Mouse (Mus musculus) ovary, postnatal 36 days (tissue): ENCODE measurements at regions not wholly inside any gene's neighbourhood (a gene's known extent, or its start where the extent isn't known, plus 50 kb on each side); places are given as distances from the start of the nearest gene placed in this dataset.
"Not testable (repeated sequence)": the region's sequence is repeated elsewhere in the genome, so short reads cannot be mapped to it uniquely, and the experiment has no call there.

Source experiments
- DNase-seq: peaks from one replicate; pipeline ENCODE4 v3.0.0; 2022; ENCODE audit warnings: low spot score, mixed read lengths

DNA sequence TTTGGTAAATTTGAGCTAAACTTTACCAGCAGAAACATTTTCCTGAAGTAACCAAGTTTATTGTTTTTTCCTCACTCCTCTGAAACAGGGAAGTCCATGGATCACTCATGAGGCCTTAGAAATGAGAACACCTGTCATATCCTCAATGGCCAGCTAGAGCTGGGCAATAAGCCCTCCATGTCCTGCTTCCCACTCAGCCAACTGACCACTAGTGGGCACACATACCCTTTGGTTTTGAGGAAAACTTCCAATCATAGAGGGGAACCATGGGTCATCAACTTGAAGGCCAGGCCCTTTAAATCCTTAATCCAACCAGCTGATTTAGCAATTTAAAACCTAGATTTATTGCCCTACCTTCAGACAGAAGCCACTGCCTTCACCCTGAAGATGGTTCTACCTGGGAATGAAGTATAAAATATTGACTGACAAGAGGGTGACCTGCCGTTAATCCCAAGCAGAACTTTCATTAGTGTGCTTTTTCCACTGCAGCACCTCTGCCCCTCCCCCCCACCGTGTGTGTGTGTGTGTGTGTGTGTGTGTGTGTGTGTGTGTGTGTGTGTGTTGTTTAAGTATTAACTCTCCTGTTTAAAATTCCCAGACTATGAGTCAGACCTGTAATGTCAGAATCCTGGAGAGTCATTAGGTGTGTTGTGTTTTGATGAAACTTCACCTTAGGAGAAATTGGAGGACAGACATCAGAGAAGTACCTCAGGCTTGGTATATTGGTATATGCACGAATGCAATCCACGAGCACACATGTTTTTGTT, 312.3 kb downstream of the Hdgfl1 start:
- no peak for DNase-seq

DNA sequence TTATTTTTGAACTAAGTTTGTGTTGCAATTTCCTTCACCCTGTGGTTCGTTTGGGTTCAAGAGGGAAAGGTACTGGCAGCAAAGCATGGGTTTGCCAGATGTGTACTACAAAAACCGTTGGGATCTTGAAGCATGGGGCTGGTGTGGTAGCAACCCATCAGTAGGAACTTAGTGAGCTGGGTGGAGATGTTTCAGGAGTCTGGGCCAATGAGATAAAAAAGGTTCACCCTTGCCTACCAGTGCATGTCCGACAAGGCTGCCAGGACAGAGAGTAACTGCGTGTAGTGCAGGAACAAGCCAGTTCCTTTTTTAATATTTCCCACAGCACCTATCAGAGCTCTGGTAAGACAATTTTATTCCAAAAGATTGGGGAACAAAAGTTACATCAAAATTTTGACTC, 343.3 kb downstream of the Hdgfl1 start:
- DNase-seq = no peak

DNA sequence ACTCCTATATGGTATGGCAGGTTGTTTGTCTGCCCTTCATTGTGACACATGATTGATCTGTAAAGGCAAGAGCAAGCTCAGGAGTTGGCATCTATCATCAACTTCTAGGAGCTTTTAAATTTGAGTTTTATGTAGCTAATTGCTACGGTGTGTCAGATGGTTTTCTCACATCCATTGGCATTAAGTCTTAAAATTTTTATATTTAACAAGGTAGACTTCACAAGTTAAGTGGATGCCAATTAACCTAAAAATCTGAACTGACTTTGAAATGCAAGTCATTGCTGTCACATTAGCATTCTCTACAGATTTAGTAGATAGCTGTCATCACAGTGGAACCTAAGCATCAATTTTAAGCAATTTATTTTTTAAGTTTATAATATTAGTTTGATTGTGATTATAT, 345.5 kb downstream of the Hdgfl1 start:
- no peak for DNase-seq

DNA sequence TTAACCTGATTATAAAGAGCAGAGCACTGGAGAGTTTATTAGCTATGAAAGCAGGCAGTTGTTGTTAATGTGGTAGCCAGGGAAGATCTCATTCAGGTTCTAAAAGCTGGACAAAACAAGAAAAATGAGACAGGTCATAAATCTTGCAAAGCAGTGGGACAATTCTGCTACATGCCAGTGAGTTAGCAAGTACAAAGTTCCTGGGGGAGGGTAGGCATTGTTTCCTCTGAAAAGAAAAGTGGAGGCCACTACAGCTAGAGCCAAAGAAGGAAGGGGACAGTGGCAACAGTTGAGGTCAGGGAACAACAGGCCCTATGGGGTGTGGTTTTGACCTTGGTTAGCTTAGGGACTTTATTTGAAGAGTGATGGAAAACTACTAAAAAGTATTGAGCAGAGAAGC, 364.2 kb downstream of the Hdgfl1 start:
- no peak for DNase-seq

DNA sequence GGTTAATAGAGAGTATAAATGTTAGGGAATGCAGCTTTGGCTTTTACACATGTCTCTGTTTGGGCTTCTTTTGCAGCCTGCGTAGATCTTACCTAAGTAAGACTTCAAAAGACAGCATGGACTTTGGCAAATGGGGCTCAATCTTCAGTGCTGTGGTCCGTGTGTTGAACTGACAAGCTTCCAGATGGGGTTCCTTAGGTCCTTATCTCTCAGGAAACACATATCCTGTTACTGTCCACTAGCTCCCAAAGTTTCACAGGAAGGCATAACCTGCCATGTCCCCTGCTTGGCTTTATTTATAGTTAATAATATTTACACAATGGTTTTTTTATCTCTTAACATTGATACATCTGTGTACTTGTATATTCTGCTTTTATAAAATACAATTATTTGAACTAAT, 365.3 kb downstream of the Hdgfl1 start:
- no peak for DNase-seq

DNA sequence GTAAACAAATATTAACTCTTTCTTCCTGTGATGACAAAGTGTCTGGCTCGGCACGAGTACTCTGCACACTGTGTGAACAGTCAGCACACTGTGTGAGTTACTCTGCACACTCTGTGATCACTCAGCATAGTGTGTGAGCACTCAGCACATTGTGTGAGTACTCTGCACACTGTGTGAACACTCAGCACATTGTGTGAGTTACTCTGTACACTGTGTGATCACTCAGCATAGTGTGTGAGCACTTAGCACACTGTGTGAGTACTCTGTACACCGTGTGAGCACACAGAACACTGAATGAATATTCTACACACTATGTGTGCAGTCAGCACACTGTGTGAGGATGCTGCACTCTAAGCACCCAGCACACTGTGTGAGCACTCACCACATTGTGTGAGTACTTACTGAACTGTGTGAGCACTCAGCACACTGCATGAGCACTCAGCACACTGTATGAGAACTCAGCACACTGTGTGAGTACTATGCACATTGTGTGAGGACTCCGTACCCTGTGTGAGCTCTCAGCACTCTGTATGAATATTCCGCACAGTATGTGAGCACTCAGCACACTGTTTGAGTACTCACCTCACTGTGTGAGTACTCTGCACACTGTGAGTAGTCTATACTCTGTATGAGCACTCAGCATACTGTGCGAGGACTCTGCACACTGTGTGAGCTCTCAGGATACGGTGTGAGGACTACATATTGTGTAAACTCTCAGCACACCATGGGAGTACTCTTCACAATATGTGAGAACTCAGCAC, 381.9 kb downstream of the Hdgfl1 start:
- DNase-seq = no peak

DNA sequence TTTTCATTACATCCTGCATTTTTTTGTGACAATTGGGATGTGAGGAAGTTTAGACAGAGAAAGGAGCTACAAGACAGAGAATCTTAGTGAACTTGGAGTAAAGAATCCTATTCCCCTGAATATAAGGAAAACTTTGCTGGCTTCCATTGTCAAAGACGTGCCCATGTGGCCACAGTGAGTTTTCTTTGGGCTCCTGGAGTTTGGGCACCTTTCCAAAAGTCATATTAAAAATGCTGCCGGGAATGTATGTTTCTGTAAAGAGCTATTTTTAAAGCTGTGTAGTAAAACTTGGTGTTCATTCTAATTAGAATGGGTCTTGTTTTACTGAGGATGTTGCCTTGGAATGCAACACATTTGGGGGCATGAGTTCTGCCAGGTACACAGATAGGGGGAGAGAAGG, 387.3 kb downstream of the Hdgfl1 start:
- DNase-seq = no peak

DNA sequence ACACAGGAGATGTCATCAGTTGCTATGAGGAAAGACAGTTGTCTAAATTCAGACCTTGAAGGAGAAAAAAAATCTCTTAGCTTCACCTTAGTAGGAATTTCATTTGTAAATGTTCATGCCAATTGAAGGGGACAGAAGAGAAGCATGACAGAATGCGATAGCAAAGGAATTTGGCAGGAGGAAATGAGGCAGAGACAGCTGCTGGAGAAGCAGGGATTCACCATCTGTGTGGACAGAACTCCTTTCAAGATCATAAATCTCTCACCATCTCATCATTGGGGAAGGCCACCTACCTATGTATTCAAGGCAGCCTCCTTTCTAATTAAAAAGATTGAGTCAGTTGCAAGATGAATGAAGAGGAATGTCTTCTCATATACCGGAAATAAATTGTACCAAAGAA, 387.8 kb downstream of the Hdgfl1 start:
- no peak for DNase-seq

DNA sequence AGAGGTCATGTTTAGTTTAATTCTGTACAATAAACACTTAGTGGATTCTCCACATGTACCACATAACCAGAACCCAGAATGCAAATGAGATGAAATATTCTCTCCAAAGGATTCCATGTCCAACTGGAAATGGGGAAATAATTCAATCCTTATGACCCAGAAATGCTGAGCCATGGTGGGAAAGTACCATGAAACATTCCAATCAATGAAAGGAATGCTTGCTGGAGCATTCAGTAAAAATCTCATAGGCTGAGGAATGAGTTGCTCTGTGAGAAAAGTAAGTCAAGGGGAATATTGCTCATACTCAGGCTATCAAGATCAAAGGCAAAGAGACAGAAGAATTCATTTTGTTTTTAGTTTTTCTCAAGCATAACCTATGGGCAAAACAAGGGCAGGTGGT, 394.4 kb downstream of the Hdgfl1 start:
- DNase-seq = no peak

DNA sequence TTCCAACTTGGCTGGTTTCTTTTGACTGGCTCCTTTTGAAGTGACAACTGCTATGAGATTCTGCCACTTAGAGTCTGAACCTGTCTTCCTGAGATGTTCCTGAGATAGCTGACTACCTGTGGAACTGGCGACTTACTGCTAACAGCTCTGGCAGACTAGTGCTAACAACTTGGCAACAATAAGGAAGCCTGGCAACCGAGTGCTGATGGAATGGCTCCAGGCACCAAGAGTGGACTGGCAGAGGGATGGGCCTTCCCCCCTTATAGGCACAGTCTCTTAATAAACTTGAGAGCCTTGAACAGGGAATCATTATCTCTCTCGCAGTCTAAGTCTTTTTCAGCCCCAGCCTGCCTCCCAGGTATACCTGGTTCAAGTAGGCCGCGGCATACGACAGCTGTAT, 404.1 kb downstream of the Hdgfl1 start:
- DNase-seq = not testable (repeated sequence)

DNA sequence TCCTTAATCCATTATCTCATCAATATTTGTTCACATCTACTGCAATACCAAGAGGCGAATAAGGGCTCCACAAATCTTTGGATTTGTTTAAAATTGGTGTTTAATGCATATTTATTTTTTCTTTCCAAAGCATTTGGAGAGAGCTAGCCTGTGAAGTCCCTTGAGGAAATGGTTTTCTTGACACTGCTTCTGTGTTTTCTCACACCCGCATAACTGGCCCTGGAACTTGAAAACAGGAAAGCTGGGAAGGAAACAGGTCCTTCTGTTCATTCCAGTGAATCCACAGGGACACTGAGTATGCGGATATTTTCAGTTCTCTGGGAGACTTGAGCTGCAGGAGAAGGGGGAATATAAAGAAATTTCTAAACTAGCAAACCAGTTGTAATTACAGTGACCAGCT, 413.6 kb downstream of the Hdgfl1 start:
- DNase-seq = no peak

DNA sequence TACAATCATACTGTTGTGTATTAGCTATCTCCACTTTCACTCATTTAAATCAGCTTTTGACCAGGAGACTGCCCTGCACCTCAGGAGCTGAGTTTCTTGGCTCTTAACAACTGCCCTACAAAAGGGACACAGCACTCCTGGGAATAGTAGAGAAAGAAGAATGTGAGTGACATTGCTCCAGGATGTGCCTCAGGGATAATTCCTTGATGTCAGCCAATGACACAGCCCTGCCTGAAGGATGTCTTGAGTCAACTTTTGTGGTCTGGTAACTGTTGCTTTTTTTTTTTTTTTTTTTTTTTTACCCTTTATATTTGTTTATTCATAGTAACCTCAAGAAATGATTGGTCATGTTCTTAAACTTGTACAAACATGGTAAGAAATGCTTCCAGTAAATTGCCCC, 415.5 kb downstream of the Hdgfl1 start:
- DNase-seq = no peak

DNA sequence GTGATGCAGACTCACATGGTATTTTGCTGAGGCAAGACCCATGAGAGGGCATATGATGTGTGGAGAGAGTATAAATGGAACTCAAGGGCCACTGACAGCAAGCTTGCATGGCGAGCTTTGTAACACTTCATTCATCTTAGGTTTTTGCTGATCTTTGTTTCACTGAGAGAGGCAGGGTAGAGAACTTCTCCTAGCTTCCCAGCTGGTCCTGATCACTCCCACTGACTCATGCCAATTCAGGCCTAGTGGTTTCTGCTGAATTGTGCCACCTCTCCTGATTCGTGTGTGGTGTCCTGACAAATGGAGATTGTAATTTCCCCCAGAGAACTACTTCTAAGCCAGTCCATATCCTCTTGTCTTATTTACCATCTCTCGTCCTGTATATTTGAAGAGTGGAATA, 419.5 kb downstream of the Hdgfl1 start:
- no peak for DNase-seq

DNA sequence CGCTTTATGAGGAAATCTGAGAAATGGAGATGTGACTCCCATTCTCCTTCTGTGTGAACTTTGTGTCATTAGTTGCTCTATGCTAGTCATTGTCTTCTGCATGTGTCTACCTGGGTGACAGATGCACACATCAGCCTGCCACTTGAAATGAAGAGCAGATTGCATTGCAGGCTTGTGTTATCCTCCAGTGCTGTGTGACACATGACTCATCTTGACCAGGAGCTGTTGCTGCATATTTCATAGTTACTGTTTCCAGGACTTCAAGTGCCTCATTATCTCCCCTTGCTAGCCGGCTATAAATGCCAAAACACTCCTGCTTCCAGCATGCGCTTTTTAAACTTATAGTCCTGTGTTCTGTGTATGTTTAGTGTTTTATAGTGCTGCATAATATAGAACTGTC, 431.2 kb downstream of the Hdgfl1 start:
- no peak for DNase-seq

DNA sequence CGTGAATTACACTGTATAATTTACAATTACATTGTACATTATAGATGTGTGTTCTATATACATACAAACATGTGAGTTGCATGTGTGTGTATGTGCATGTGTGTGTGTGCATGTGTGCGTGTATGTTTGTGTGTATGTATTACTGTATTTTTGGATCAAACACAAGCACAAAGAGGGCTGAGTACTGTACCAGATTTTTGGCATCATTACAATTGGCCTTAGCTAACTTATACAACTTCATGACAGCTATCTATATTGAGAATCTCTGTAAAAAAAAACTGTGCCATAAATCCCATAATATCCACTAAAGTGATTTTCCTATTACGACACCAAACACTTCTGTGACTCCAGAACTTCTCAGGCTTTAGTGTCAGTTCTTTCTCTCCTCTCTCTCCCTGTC, 444.9 kb downstream of the Hdgfl1 start:
- DNase-seq = no peak

DNA sequence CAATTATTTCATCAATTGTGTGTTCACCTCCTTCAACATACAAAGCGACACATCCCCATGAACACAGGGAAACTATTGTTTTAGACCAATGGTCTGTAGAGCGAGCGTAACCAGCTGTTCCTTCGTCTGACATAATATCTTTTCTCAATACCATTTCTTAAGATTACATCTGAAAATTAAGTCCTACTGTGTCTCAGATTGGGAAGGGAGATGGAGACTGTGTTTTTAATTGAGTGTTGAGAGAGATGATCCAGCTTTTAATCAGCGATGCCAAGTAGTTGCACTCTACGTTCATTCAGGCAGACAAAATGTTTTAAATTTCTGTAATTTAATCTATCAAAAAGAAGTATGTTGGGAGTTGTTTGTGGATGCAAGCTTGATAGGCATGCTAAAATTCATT, 445.3 kb downstream of the Hdgfl1 start:
- no peak for DNase-seq

DNA sequence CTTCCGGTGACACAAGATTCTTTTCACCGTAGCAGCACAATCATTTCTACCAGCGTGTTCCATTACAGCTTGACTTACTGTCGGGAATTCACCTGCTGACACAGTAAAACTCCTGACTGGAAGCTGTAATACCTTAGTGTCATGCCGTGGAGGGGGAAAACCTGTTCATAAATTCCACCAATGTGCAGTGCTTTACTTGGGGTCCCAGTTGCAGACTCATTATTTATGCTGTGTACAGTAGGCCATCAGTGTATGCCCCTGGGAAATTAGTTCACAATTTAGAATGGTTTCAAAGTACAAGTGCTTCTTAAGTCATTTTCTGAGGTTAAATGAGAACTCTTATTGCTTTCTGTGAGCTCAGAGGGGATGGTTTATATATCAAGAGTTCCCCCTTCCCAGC, 451.4 kb downstream of the Hdgfl1 start:
- no peak for DNase-seq

DNA sequence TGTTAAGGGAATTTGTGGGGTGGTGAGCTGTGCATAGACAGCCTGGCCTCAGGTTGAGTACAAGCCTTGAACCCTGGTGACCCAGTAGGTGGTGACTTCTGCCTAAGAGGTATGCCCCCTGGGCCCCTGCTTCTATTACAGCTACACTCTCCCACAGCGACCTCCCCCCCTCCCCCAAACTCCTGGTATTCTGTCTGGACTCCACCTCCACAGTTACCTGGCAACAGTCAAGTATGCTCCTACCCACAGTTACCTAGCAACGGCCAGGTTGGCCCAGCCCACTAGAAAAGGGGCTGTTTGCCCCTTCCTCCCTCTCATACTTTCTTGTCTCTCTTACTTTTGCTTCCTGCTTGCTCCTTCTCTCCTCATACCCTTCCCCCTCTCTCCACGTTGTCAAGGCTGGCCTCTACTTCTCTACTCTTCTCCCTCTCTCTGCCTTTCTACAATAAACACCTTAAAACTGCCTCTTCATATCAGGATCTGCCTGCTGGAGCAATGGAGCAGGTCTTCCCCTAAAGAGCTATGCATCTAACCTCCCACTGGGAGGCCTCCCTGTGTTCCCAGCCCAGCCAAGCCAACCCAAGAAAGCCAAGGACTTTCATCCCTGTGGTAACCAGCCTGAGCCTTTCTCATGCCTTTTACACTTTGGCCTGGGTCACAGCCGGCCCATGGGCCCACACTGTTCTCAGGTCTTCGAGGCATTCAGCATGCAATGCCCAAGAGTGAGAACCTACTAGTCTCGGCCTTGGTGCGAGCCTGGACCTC, 457.5 kb downstream of the Hdgfl1 start:
- no peak for DNase-seq

DNA sequence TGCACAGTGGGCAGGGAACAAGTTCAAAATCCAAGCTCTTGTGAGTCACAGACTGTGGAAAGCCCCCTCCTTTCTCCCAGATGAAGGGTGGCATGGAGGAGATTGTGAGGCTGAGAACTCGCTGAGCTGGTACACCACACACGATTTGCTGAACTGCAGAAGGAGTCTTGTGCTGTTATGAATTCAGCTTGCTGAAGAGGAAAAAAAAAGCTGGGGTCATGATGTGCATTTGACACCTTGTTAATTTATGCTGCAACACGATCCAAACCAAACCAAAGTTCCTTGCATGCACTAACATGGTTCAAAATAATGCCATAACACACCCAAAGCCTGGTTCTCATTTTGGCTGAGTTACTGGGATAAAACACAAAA, 485.9 kb downstream of the Hdgfl1 start:
- no peak for DNase-seq

DNA sequence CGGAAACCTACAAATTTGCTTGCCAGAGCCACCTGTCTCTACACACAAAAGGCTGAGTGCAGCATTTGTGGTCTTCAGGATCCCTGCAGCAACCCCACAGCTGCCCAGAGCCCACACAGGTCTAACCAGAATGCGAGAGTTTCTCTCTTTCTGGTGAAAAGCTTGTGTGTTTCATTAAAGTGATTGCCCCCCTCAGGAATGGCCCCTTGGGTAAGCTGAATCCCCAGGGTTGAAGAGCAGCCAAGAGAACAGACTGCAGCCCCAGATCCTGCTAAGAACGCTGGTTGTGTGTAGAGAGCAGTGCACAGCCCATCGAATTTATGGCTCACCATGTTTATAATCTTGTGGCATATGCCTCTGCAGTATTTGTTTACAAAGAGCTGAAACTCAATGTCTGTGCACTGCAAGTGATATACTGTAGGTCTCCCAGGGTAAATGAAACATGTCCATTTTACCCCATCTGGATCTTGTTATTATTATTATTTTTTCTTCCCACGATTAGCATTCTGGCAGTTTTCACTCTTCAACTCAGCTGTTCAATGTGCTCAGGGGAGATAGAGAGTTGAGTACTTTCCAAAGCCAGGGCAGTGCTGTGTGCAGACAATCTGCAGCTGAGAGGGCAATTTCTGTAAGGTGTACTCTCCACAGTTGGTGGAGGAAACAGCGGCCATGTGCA, 486.4 kb downstream of the Hdgfl1 start:
- DNase-seq = no peak

DNA sequence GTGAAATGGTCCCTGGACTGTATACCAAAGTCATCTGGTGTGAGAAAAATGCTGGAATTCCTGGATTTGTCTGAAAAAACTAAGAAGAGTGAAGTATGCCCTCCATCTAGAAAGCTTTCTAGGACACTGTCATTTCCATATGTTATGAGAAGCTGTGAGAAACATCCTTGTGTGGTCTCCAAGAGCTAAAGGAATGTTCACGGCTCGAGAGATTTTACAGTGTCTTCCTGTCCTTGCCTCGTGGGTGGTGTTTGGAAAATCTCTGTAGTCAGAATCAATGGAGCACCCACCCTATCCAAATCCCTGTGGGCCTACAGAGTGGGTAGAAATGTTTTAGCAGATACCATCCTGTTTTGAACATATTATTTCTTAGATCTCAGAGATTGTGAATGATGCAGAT, 487.7 kb downstream of the Hdgfl1 start:
- no peak for DNase-seq

DNA sequence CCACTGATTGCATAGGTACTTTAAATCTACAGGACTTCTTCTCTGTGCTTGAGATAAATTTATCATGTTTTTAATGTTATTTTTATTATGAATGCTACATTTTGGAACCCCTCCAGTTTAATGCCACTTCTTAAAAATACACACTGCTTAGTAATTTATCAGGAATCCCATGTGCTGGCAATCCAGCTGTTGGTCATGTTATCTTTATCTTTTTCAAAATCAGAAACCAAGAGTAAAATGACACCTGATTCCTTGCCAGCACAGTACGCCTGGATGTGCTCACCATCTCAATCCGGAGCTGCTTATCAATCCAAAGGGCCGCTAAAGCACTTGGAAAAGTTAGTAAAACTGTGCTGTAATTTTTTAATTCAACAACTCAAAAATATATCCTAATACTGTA, 497.1 kb downstream of the Hdgfl1 start:
- DNase-seq = no peak

DNA sequence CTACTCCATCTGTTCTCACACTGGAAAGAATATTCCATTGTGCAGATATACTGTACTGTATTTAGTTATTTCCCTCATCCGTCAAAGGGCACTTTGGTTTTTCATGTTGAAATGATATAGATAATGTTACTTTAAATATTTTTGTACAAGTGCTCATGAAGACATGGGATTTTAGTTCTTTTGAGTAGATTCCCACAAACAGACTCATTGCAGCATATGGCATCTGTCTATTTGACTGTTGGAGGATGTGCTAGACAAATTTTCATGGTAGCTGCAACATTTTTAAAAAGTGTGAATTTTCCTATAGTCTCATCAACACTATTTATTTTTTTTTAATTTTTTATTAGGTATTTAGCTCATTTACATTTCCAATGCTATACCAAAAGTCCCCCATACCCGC, 502.5 kb downstream of the Hdgfl1 start:
- no peak for DNase-seq
